Mouse (Mus musculus) liver, embryonic 14 days (tissue): ENCODE results near the gene Olfr93. TPM values are rescaled to one million over a fixed set of nuclear protein-coding genes. Genes with fewer than 3 reads are reported as not detected.

Experiments
- polyA plus RNA-seq: library from polyadenylated mRNA; depleted of rRNA; stranded (reverse); fragments of >200 nt; gene quantifications from 2 replicates; pipeline ENCODE4 v1.2.3, GENCODE M21; 2012; rRNA removed

Olfr93 gene
- polyA plus RNA-seq, result not detected in 2 replicates

DNA sequence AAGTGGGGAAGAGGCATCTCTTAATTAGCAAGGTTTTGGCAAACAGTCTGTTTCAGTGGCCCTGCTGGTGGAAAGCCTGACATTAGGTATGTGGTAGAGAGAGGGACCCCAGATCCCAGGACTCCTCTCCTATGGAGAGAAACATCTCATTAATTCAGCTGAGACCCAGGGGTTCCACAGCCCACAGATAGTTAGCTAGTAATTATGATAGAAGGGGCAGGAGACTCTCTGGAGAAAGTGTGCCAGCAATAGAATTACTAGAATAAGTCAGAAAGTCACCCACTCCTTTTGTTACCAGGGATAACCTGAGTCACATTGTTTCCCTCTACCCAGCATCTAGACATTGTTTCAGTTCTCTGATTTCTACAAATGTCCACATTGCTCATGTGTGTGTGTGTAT is at the start of gene Olfr93:
TSS of gene Olfr93 (minus strand) at position 101 of the 400 bp plus-strand sequence.

DNA sequence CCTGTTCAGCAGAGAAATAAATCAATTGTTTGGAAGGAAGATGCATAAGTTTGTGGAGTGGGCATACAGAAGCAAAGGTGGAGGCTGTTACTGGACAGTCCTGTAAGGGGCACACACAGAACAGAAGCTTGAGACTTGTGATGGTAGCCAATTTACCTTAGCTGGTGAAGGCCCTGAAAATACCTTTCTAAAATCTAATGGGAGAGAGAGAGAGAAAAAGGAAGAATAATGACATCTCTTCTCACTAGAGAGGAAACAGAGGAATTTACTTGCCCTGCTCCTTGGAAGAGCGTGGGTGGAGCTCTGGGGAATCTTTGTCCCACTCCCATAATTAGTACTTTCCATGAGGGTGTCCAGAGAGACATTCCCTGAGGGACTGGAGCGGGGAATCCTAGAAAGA is 39.6 kb upstream of the Olfr93 start, which contains the start of gene Olfr94:
TSS of gene Olfr94 (minus strand) at position 101 of the 400 bp plus-strand sequence.

DNA sequence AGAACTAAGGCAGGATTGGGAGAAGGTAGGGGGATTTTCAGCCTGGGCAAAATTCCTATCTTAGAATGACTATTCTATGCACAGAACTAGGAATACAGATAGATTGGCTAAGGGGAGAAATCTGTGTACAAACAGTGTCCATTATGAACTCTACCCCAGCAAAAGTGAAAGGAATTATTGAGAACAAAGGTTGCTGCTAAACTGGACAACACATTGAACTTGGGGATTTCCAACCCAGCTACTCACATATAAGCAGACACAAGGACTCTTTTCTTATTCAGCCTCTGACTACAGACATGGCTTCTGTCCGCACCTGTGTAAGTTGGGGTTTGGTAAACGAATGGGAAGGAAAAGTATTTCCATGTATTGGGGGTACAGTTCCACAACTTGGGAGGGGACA is 32.4 kb upstream of the Olfr93 start, which contains the start of gene Ubd:
TSS of gene Ubd (plus strand) at position 237 of the 400 bp plus-strand sequence.

DNA sequence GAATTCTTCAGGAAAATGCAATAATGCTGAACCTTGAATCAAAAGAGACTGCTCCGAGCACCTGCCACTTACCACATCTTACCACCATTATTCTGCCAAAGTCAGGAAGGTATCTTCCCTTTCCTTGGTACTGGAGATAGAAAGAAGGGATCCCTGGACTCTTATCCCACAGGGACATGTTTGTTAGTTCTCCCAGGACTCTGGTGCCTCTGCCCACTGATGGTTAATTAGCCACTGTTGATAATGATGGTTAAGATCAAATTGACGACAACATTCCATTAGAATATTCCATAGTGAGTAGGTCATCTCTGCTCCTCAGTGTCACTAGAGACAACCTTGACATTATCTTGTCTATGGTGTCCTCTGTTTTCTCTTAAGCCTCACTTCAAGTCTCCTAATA is 41.3 kb downstream of the Olfr93 start, which contains the start of gene Olfr92:
TSS of gene Olfr92 (minus strand) at position 101 of the 400 bp plus-strand sequence.

DNA sequence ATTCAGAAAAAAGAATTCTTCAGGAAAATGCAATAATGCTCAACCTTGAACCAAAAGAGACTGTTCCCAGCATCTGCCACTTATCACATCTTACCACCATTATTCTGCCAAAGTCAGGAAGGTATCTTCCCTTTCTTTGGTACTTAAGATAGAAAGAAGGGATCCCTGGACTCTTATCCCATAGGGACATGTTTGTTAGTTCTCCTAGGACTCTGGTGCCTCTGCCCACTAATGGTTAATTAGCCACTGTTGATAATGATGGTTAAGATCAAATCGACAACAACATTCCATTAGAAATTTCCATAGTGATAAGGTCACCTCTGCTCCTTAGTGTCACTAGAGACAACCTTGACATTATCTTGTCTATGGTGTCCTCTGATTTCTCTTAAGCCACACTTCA is 63.1 kb downstream of the Olfr93 start, which contains the start of gene Olfr91:
TSS of gene Olfr91 (minus strand) at position 101 of the 400 bp plus-strand sequence.

Other genes with a start within 250 kb of the Olfr93 start
- 0.02 TPM in 1 of 2 replicates, not detected in the other for gene Rnf39, start 218.6 kb downstream of the Olfr93 start, polyA plus RNA-seq
- 31.5 and 32.1 TPM in 2 replicates for gene Ppp1r11, start 209.8 kb downstream of the Olfr93 start, polyA plus RNA-seq
- gene Znrd1, start 202.9 kb downstream of the Olfr93 start, polyA plus RNA-seq, result 16.6 and 18.1 TPM in 2 replicates
- 3.4 and 3.5 TPM in 2 replicates for gene Znrd1as, start 202.9 kb downstream of the Olfr93 start, polyA plus RNA-seq
- not detected in 2 replicates for gene 2410137M14Rik, start 180.3 kb downstream of the Olfr93 start, polyA plus RNA-seq
- 0.09 and 0.10 TPM in 2 replicates for gene H2-M5, start 172.0 kb downstream of the Olfr93 start, polyA plus RNA-seq
- 4.1 and 4.7 TPM in 2 replicates for gene Zfp57, start 160.3 kb downstream of the Olfr93 start, polyA plus RNA-seq
- gene Mog, start 138.1 kb downstream of the Olfr93 start, polyA plus RNA-seq, result not detected in 2 replicates
- 2.0 TPM in 2 replicates for gene Gabbr1, start 115.5 kb downstream of the Olfr93 start, polyA plus RNA-seq
- not detected in 2 replicates for gene Olfr90, start 73.0 kb downstream of the Olfr93 start, polyA plus RNA-seq
- not detected in 2 replicates for gene Olfr91, start 63.2 kb downstream of the Olfr93 start, polyA plus RNA-seq
- not detected in 2 replicates for gene Olfr92, start 41.4 kb downstream of the Olfr93 start, polyA plus RNA-seq
- gene Ubd, start 32.4 kb upstream of the Olfr93 start, polyA plus RNA-seq, result not detected in 2 replicates
- not detected in 2 replicates for gene Olfr94, start 39.5 kb upstream of the Olfr93 start, polyA plus RNA-seq
- gene Olfr95, start 51.6 kb upstream of the Olfr93 start, polyA plus RNA-seq, result not detected in 2 replicates
- gene Olfr96, start 58.7 kb upstream of the Olfr93 start, polyA plus RNA-seq, result not detected in 2 replicates
- not detected in 2 replicates for gene Olfr97, start 75.8 kb upstream of the Olfr93 start, polyA plus RNA-seq
- gene Olfr98, start 102.3 kb upstream of the Olfr93 start, polyA plus RNA-seq, result not detected in 2 replicates
- 0.87 and 1.1 TPM in 2 replicates for gene H2-M3, start 108.7 kb upstream of the Olfr93 start, polyA plus RNA-seq
- gene Olfr99, start 122.0 kb upstream of the Olfr93 start, polyA plus RNA-seq, result not detected in 2 replicates
- gene Olfr101, start 142.8 kb upstream of the Olfr93 start, polyA plus RNA-seq, result not detected in 2 replicates
- gene Olfr102, start 155.6 kb upstream of the Olfr93 start, polyA plus RNA-seq, result not detected in 2 replicates
- gene Olfr103, start 178.2 kb upstream of the Olfr93 start, polyA plus RNA-seq, result not detected in 2 replicates
- gene Olfr104-ps, start 198.1 kb upstream of the Olfr93 start, polyA plus RNA-seq, result not detected in 2 replicates
- not detected in 2 replicates for gene Olfr105-ps, start 217.5 kb upstream of the Olfr93 start, polyA plus RNA-seq
- not detected in 2 replicates for gene Olfr106-ps, start 228.9 kb upstream of the Olfr93 start, polyA plus RNA-seq
- not detected in 2 replicates for gene Olfr107, start 237.7 kb upstream of the Olfr93 start, polyA plus RNA-seq